Comparison of ENCODE assay signal across 8 mouse cellular contexts in genomic region chr11:69035849-69036248, GRCm38 (mm10). TPM values are rescaled to one million over a fixed set of nuclear protein-coding genes. Genes with fewer than 3 reads are reported as not detected.
DNase-seq lines count a peak whose midpoint lies in the region; ATAC-seq and TF ChIP-seq lines count a peak whose summit lies in the region.

No protein-coding gene starts in this region.

- peak; percentile 62 for ATAC-seq in common myeloid progenitor, adult 5-6 weeks (replicated peaks; ENCODE audit: low read depth, poor library complexity, severe bottlenecking)

- H3K9me3 ChIP-seq in megakaryocyte, embryonic 14.5 days: no peaks in the 10 kb centered on the region

- peak overlapping the region; percentile 89 for H3K4me3 ChIP-seq in gastrocnemius, adult 2 months
- H3K4me3 ChIP-seq in megakaryocyte, embryonic 14.5 days (replicated peaks): peak overlapping the region; percentile 93

- H3K27me3 ChIP-seq in megakaryocyte, embryonic 14.5 days (replicated peaks): no peaks in the 10 kb centered on the region

- H3K4me1 ChIP-seq in megakaryocyte, embryonic 14.5 days: peaks cover 46% of the 10 kb centered on the region

- TF ChIP-seq CTCF in gastrocnemius, adult 2 months (IDR thresholded peaks at IDR 0.05): peak; percentile 93

- H3K27ac ChIP-seq in gastrocnemius, adult 2 months: peak overlapping the region; percentile 85

- intact Hi-C loops in gastrocnemius, adult 2 months (cut with DNase I): loop anchor here (2.0 to 5.0 kb wide), 2 partner anchors 69 to 134 kb away; partner anchors contain the start of gene Rpl26

- DNase-seq in adipocyte (ENCODE audit: low spot score): peak; percentile 92
- peak; percentile 91 for DNase-seq in gastrocnemius, adult 2 months
- DNase-seq in induced T-regulatory cell, adult 2 months (ENCODE audit: low read depth): peak; percentile 89
- peak; percentile 81 to 96 for DNase-seq in left cerebral cortex, adult 9 months (ENCODE audit: low spot score in 2 of 2)
- peak; percentile 87 for DNase-seq in right cerebral cortex, postnatal 14 days
- DNase-seq in urinary bladder, postnatal 4 days (ENCODE audit: low spot score in 2 of 2): peak; percentile 78 to 83

- H3K36me3 ChIP-seq in megakaryocyte, embryonic 14.5 days (replicated peaks; ENCODE audit: low read length): peaks cover 55% of the 10 kb centered on the region

RNA-seq across cellular contexts. Expression of gene Aurkb, which starts 9.6 kb away (rescaled TPM):
- 89.5 and 121 TPM in 2 replicates for total RNA-seq in common myeloid progenitor, adult 5-6 weeks (2017)
- total RNA-seq in gastrocnemius, adult 2 months (2021): not detected
- 41.3 and 65.2 TPM in 2 replicates for polyA plus RNA-seq in megakaryocyte, embryonic 14.5 days (2012; ENCODE audit: insufficient read depth, low replicate concordance)

RNA-seq across cellular contexts. Expression of gene Ctc1, which starts 20.1 kb away (rescaled TPM):
- 18.0 and 30.8 TPM in 2 replicates for total RNA-seq in common myeloid progenitor, adult 5-6 weeks (2017)
- total RNA-seq in gastrocnemius, adult 2 months (2021): 10 to 100 TPM in 1 of 2 experiments, 1 to 10 TPM in 1; 9.9 to 11.0 TPM
- 21.0 and 56.5 TPM in 2 replicates for polyA plus RNA-seq in megakaryocyte, embryonic 14.5 days (2012; ENCODE audit: insufficient read depth, low replicate concordance)

RNA-seq across cellular contexts. Expression of gene Borcs6, which starts 23.7 kb away (rescaled TPM):
- 4.5 and 5.4 TPM in 2 replicates for total RNA-seq in common myeloid progenitor, adult 5-6 weeks (2017)
- 10 to 100 TPM; 17.9 to 18.9 TPM for total RNA-seq in gastrocnemius, adult 2 months (2021)
- polyA plus RNA-seq in megakaryocyte, embryonic 14.5 days (2012; ENCODE audit: insufficient read depth, low replicate concordance): 60.9 and 88.1 TPM in 2 replicates

RNA-seq across cellular contexts. Expression of gene Pfas, which starts 27.6 kb away (rescaled TPM):
- total RNA-seq in common myeloid progenitor, adult 5-6 weeks (2017): 50.5 and 57.2 TPM in 2 replicates
- total RNA-seq in gastrocnemius, adult 2 months (2021): 10 to 100 TPM in 1 of 2 experiments, 1 to 10 TPM in 1; 7.8 to 14.8 TPM
- polyA plus RNA-seq in megakaryocyte, embryonic 14.5 days (2012; ENCODE audit: insufficient read depth, low replicate concordance): 1.9 and 5.5 TPM in 2 replicates

RNA-seq across cellular contexts. Expression of gene Tmem107, which starts 34.8 kb away (rescaled TPM):
- 23.2 and 26.3 TPM in 2 replicates for total RNA-seq in common myeloid progenitor, adult 5-6 weeks (2017)
- 1 to 10 TPM; 3.9 to 5.7 TPM for total RNA-seq in gastrocnemius, adult 2 months (2021)
- polyA plus RNA-seq in megakaryocyte, embryonic 14.5 days (2012; ENCODE audit: insufficient read depth, low replicate concordance): 40.2 and 62.0 TPM in 2 replicates

Comparison
In these comparisons a context has a peak if more than half of its experiments do, and no peak if none do; other contexts are left out.
1. Peak in every context shown above with its lines: DNase-seq, ATAC-seq, H3K4me3 ChIP-seq and H3K27ac ChIP-seq.
2. RNA of gene Aurkb, which starts 9.6 kb away (total RNA-seq): 89.5 to 121 TPM in common myeloid progenitor, adult 5-6 weeks; not detected in gastrocnemius, adult 2 months; every median in the first group is over 10 times any median in the second.